Mouse (Mus musculus): ENCODE results near the gene Crhr1. TPM values are rescaled to one million over a fixed set of nuclear protein-coding genes. Genes with fewer than 3 reads are reported as not detected.

Gene Crhr1
- polyA plus RNA-seq, 1 experiment from 2014 or later: 9.3 TPM

DNA sequence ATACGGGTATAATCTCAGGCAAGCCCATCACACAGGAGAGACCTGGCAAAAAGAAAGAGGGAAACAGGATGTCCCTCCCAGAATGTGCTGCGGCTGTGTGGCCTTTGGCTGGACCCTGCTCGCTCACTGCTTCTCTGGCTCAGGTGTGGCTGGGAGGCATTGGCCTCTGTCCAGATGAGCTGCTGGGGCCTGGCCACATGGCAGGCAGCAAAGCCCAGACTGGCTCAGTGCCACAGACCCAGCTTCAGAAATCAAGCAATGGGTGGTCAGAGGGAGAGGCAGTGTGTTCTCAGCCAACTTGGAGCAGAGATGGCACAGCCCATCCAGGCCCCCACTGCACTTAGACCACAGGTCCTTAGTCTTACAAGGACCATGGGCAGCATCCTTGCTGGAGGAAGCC is 8.1 kb upstream of the Crhr1 start:
- no peak overlapping the region for H3K4me2 ChIP-seq (ENCODE audit: low read length)
- H3K36me3 ChIP-seq (ENCODE audit: control insufficient read depth, insufficient read depth, low read length): no peaks in the 10 kb centered on the region
- H3K27me3 ChIP-seq (ENCODE audit: control insufficient read depth, insufficient read depth, low read depth, low read length): no peaks in the 10 kb centered on the region
- no peaks in the 10 kb centered on the region for H3K9me3 ChIP-seq (replicated peaks; ENCODE audit: control insufficient read depth, low read length, poor library complexity, severe bottlenecking)
- no peak overlapping the region for H3K27ac ChIP-seq (ENCODE audit: low read length)
- H3K4me1 ChIP-seq (ENCODE audit: control insufficient read depth, insufficient read depth, low read length): no peaks in the 10 kb centered on the region
- ATAC-seq: peak; percentile 39; the same call in 1 of the 2 replicates
- H3K9ac ChIP-seq (ENCODE audit: low read depth, low read length): no peak overlapping the region
- H3K4me3 ChIP-seq (ENCODE audit: low read depth, low read length): no peak overlapping the region
- 76% methylated on average over 3 of the region's 3 CpGs for WGBS

DNA sequence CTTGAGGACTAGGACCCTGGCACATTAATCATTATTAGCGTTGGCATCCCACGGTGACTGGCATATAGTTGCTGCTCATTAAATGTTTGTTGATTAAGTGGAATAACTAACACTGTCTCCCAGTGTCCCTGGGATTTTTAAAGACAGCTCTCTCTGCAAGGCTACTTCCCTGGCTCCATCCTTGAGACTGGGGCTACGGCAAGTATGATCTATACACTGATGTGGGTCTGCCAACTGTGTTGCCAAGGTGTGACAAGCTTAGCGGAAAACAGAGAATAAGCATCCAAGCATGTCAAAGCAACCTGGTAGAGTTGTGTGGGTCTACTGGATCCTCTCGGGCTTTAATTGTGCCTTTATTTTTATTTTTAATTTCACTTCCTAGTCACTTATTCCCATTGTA is 3.2 kb upstream of the Crhr1 start:
- WGBS: 78% methylated on average over 5 of the region's 5 CpGs
- H3K4me3 ChIP-seq (ENCODE audit: low read depth, low read length): no peak overlapping the region

DNA sequence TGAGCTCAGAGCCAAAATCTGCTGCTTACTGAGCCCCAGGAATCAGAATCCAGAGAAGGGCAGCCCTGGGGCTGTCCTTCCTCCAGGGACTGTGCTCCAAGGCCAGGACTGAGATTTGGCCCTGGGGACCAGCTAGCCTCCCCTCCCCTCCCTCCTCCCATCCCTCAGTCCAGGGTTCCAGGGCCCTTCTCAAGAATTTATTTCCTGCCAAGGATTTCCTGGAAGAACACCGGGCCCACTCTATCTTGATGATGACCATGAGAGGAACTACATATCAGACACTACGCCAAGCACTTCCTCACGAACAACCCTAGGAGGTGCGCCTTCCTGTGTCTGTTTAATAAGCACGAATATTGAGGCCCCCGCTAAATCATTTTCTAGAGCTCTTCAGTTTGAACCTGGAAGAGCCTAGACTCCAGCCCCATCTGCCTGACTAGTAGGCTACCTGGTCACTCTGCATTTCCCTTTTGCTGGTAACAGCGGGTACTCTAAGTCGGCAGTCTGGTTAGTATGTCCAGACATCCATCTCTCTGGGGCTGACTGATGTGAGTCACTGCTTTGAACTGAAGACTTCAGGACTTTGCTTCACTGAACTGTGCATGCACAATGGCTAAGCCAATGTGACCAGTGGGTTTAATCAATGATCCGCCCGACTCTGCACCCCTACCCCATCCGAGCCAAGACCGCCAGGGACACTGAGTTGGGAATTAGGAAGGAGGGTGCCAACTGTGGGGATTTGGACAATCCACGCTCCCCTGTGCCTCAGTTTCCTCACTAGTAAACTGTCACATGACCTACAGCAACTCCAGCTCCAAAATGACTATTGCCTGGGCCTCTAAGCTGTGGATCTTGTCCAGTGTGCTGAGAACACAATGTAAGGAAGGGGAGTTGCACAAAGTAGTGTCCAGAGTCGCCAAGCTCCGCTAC is 1.7 kb upstream of the Crhr1 start:
- H3K36me3 ChIP-seq (ENCODE audit: control insufficient read depth, insufficient read depth, low read length): no peaks in the 10 kb centered on the region
- H3K27me3 ChIP-seq (ENCODE audit: control insufficient read depth, insufficient read depth, low read depth, low read length): peaks cover 10% of the 10 kb centered on the region
- 75% methylated on average over 15 of the region's 15 CpGs for WGBS
- H3K9ac ChIP-seq (ENCODE audit: low read depth, low read length): no peak overlapping the region
- no peaks in the 10 kb centered on the region for H3K9me3 ChIP-seq (replicated peaks; ENCODE audit: control insufficient read depth, low read length, poor library complexity, severe bottlenecking)
- no peak overlapping the region for H3K4me3 ChIP-seq (ENCODE audit: low read depth, low read length)
- H3K4me2 ChIP-seq (ENCODE audit: low read length): no peak overlapping the region
- peaks cover 5% of the 10 kb centered on the region; the same call in 1 of the 2 replicates for H3K4me1 ChIP-seq (ENCODE audit: control insufficient read depth, insufficient read depth, low read length)
- ATAC-seq: no peak
- no peak overlapping the region for H3K27ac ChIP-seq (ENCODE audit: low read length)

More for the DNA sequence above, 3.2 kb upstream of the Crhr1 start:
- Histone ChIP-seq H3K27ac (ENCODE audit: low read length) (no peak overlapping the region), H3K27me3 (ENCODE audit: control insufficient read depth, insufficient read depth, low read depth, low read length) (0 out of 2 replicates have a peak, but pooled peaks cover 2% of the 10 kb centered on the region), H3K36me3 (ENCODE audit: control insufficient read depth, insufficient read depth, low read length) (no peaks in the 10 kb centered on the region), H3K4me2 (ENCODE audit: low read length) (no peak overlapping the region), H3K4me1 (ENCODE audit: control insufficient read depth, insufficient read depth, low read length) (peaks cover 5% of the 10 kb centered on the region; the same call in 1 of the 2 replicates), H3K9ac (ENCODE audit: low read depth, low read length) (no peak overlapping the region), H3K9me3 (replicated peaks; ENCODE audit: control insufficient read depth, low read length, poor library complexity, severe bottlenecking) (no peaks in the 10 kb centered on the region)
- ATAC-seq: no peak

DNA sequence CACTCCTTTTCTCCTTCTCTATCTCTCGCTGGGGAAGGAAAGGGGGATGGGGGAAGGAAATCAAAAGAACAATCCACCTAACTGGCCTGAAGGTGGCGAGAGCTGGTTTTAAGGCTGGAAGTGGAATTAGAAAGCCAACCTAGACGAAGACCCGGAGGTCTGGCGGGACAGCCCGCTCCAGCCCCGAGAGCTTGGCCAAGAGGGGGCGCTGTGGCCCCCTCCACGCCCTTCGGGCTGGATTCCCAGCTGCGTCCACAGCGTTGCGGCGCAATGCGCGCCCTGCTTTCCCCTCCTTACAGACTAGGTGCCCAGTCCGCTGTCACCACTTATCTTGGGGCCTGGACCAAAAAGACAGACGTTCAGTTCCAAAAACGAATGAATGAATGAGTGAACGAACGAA is 899 bp upstream of the Crhr1 start:
- peak; percentile 65 for ATAC-seq
- no peaks in the 10 kb centered on the region for H3K9me3 ChIP-seq (replicated peaks; ENCODE audit: control insufficient read depth, low read length, poor library complexity, severe bottlenecking)
- H3K4me2 ChIP-seq (ENCODE audit: low read length): peak overlapping the region; percentile 92
- peak overlapping the region; percentile 85 for H3K9ac ChIP-seq (ENCODE audit: low read depth, low read length)
- peak overlapping the region; percentile 68 for H3K4me3 ChIP-seq (ENCODE audit: low read depth, low read length)
- peaks cover 5% of the 10 kb centered on the region; the same call in 1 of the 2 replicates for H3K4me1 ChIP-seq (ENCODE audit: control insufficient read depth, insufficient read depth, low read length)
- H3K27ac ChIP-seq (ENCODE audit: low read length): no peak overlapping the region
- no peaks in the 10 kb centered on the region for H3K36me3 ChIP-seq (ENCODE audit: control insufficient read depth, insufficient read depth, low read length)
- H3K27me3 ChIP-seq (ENCODE audit: control insufficient read depth, insufficient read depth, low read depth, low read length): peaks cover 10% of the 10 kb centered on the region
- under 1% methylated on average over 21 of the region's 21 CpGs for WGBS

DNA sequence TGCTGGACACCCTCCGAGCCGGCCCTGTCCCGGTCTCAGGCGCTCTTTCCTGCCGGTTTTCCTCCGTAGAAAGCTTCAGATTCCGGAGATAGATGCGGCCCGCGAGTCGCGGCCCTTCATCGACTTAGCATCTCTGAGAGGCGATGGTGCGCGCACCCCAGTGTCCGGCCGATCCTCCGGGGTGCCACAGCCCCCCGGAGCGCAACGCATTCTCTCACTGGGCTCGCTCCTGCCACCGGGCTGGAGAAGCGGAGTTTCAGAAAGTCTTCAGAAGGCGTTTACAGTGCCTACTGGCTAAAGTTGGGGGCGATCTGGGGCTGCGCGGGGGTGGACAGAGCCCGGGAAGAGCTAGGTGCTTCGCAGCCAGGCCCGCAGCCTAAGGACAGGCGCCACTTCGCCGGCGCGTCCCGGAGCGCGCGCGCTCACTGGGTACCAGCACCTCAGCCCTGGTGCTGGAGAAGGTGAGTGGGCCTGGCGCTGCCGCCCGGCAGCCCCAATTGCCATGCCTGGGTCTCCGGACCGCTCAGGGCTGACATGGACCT is 858 bp downstream of the Crhr1 start:
- Histone ChIP-seq H3K36me3 (ENCODE audit: control insufficient read depth, insufficient read depth, low read length) (no peaks in the 10 kb centered on the region), H3K9ac (ENCODE audit: low read depth, low read length) (peak overlapping the region; percentile 85), H3K4me1 (ENCODE audit: control insufficient read depth, insufficient read depth, low read length) (peaks cover 5% of the 10 kb centered on the region; the same call in 1 of the 2 replicates), H3K27ac (ENCODE audit: low read length) (peak overlapping the region; percentile 74), H3K9me3 (replicated peaks; ENCODE audit: control insufficient read depth, low read length, poor library complexity, severe bottlenecking) (no peaks in the 10 kb centered on the region), H3K4me2 (ENCODE audit: low read length) (peak overlapping the region; percentile 92), H3K4me3 (ENCODE audit: low read depth, low read length) (peak overlapping the region; percentile 68), H3K27me3 (ENCODE audit: control insufficient read depth, insufficient read depth, low read depth, low read length) (peaks cover 10% of the 10 kb centered on the region)
- no peak for ATAC-seq
- WGBS: under 1% methylated on average over 47 of the region's 47 CpGs

DNA sequence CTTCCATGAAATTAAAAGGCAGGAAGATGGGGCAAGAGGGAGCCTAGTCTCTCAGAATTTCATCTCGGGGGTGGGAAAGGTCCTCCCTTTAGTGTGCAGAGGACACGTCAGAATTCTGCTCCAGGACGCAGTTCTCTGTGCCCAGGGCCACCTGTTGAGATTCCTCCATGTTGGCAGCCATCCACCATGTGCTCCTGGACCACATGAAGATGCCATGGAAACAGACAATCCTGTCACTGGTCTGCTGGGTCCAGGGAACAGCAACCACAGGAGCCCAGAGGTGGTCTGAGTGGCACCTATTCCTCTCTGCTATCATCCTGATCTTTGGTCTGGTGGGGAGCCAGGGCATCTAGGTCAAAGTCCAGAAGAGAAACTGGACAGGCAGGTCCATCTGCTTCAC is 6.3 kb downstream of the Crhr1 start:
- ATAC-seq: no peak
- H3K4me3 ChIP-seq (ENCODE audit: low read depth, low read length): no peak overlapping the region
- H3K4me1 ChIP-seq (ENCODE audit: control insufficient read depth, insufficient read depth, low read length): no peaks in the 10 kb centered on the region
- no peak overlapping the region for H3K27ac ChIP-seq (ENCODE audit: low read length)
- H3K36me3 ChIP-seq (ENCODE audit: control insufficient read depth, insufficient read depth, low read length): no peaks in the 10 kb centered on the region
- no peaks in the 10 kb centered on the region for H3K9me3 ChIP-seq (replicated peaks; ENCODE audit: control insufficient read depth, low read length, poor library complexity, severe bottlenecking)
- H3K27me3 ChIP-seq (ENCODE audit: control insufficient read depth, insufficient read depth, low read depth, low read length): peaks cover 10% of the 10 kb centered on the region
- no peak overlapping the region for H3K9ac ChIP-seq (ENCODE audit: low read depth, low read length)
- 69% methylated on average over 3 of the region's 3 CpGs for WGBS
- no peak overlapping the region for H3K4me2 ChIP-seq (ENCODE audit: low read length)

DNA sequence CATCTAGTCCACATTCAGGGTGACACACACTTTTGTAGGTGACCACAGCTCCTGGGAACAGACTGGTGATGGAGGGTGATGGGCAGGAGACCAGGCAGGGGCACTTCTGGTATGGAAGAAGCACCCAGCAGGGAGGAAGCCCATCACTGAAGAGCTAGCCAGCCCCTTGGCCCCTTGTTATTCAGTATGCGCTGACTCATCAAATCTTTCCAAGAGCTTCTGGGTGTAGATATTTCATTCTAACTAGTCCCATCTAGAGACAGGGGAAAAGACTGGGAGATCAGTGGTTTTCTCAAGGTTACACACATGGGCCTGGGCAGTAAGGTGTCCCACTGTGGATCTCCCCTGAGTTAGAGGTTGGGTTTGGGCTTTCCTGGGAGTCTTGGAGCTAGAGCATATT is 12.3 kb downstream of the Crhr1 start:
- Histone ChIP-seq H3K36me3 (ENCODE audit: control insufficient read depth, insufficient read depth, low read length) (no peaks in the 10 kb centered on the region), H3K4me3 (ENCODE audit: low read depth, low read length) (no peak overlapping the region), H3K9ac (ENCODE audit: low read depth, low read length) (no peak overlapping the region), H3K4me2 (ENCODE audit: low read length) (no peak overlapping the region), H3K27me3 (ENCODE audit: control insufficient read depth, insufficient read depth, low read depth, low read length) (no peaks in the 10 kb centered on the region; the same call in 1 of the 2 replicates), H3K4me1 (ENCODE audit: control insufficient read depth, insufficient read depth, low read length) (no peaks in the 10 kb centered on the region), H3K9me3 (replicated peaks; ENCODE audit: control insufficient read depth, low read length, poor library complexity, severe bottlenecking) (no peaks in the 10 kb centered on the region), H3K27ac (ENCODE audit: low read length) (no peak overlapping the region)
- ATAC-seq: no peak
- WGBS: 95% methylated on average over 1 of the region's 1 CpGs

DNA sequence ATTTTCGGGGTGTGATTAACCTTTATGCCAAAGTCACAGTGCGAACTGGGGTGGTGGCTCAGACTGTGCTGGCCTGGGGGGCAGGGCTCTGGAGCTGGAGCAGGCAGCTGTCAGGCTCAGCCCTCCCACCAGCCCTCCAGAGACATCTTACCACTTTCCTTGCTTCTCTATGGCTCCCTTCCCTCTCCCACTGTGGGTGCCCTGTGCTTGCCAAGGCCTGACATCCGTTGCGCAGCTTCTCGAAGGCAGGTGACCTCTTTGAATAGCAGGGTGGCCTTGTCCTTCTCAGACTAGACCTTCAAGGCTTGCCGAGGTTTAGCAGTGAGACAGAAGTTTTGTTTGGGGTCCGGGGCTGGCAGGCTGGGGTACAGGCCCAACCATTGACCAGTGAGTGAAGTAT is 16.1 kb downstream of the Crhr1 start:
- WGBS: 66% methylated on average over 7 of the region's 7 CpGs
- no peaks in the 10 kb centered on the region for H3K36me3 ChIP-seq (ENCODE audit: control insufficient read depth, insufficient read depth, low read length)
- H3K4me2 ChIP-seq (ENCODE audit: low read length): no peak overlapping the region
- H3K4me1 ChIP-seq (ENCODE audit: control insufficient read depth, insufficient read depth, low read length): no peaks in the 10 kb centered on the region
- no peak for ATAC-seq
- H3K9me3 ChIP-seq (replicated peaks; ENCODE audit: control insufficient read depth, low read length, poor library complexity, severe bottlenecking): no peaks in the 10 kb centered on the region
- H3K27ac ChIP-seq (ENCODE audit: low read length): no peak overlapping the region
- H3K9ac ChIP-seq (ENCODE audit: low read depth, low read length): no peak overlapping the region
- no peaks in the 10 kb centered on the region; the same call in 1 of the 2 replicates for H3K27me3 ChIP-seq (ENCODE audit: control insufficient read depth, insufficient read depth, low read depth, low read length)
- H3K4me3 ChIP-seq (ENCODE audit: low read depth, low read length): no peak overlapping the region

DNA sequence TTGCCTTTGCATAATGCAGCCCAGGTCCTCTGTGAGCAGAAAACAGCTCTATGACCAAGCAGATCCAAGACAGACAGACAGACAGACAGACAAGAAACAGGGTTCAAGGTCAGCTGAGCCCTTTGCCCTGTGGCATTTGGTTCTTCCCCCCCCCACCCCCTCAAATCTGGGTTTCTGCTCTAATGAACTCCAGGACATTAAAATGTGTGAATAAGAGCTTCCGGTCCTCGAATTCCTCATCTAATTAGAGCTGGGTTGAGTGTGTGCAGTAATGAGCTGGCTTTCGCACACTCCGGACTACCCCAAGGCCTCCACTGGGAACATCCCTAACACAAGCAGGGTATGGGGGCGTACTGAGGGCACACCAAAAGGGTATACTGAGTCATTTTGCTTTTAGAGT is 18.3 kb downstream of the Crhr1 start:
- H3K4me1 ChIP-seq (ENCODE audit: control insufficient read depth, insufficient read depth, low read length): no peaks in the 10 kb centered on the region
- no peaks in the 10 kb centered on the region for H3K9me3 ChIP-seq (replicated peaks; ENCODE audit: control insufficient read depth, low read length, poor library complexity, severe bottlenecking)
- no peak overlapping the region for H3K9ac ChIP-seq (ENCODE audit: low read depth, low read length)
- 55% methylated on average over 5 of the region's 5 CpGs for WGBS
- H3K4me2 ChIP-seq (ENCODE audit: low read length): no peak overlapping the region
- no peak for ATAC-seq
- H3K27ac ChIP-seq (ENCODE audit: low read length): no peak overlapping the region
- H3K4me3 ChIP-seq (ENCODE audit: low read depth, low read length): no peak overlapping the region
- no peaks in the 10 kb centered on the region for H3K36me3 ChIP-seq (ENCODE audit: control insufficient read depth, insufficient read depth, low read length)
- H3K27me3 ChIP-seq (ENCODE audit: control insufficient read depth, insufficient read depth, low read depth, low read length): no peaks in the 10 kb centered on the region; the same call in 1 of the 2 replicates

Data from midbrain, embryonic 16.5 days (tissue).